Mouse (Mus musculus): ENCODE results near the gene Ube2o.

DNA sequence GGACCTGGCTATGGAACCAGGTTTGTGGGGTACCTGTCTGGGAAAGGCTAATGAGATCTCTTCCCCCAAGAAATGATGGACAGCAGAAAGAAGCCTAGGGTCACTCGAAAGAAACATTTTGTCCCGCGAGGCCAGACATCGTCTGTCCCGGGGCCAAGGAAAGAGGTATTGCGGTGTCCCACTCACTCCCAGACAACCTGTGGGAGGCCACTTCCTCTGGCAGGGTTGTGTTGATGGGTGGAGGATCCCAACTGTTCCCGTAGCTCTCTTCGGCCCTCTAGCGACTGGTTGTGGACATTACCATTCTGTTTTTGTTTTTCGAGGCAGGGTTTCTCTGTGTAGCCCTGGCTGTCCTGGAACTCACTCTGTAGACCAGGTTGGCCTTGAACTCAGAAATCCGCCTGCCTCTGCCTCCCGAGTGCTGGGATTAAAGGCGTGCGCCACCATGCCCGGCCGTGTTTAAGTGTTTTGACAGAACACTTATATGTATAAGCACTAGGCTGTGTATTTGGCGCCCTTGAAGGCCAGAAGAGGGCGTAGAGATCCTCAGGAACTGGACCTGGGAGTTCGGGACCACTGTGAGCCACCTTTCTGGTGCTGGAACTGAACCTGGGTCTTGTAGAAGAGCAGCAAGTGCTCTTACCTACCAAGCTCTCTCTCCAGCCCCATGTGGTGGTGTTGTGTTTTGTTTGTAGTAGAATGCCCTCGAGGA, 46.9 kb downstream of the Ube2o start:
- peak; percentile 29; the same call in 1 of the 2 replicates for TF ChIP-seq CTCF (IDR thresholded peaks at IDR 0.05; ENCODE audit: extremely low read depth, insufficient read depth, insufficient read length, insufficient replicate concordance)
- TF ChIP-seq POLR2A (IDR thresholded peaks at IDR 0.05; ENCODE audit: low read depth, low read length): no peak

Data from spleen, adult 2 months (tissue).